Mouse (Mus musculus) megakaryocyte, embryonic 14.5 days (primary cell): ENCODE measurements at regions not wholly inside any gene's neighbourhood (a gene's known extent, or its start where the extent isn't known, plus 50 kb on each side); places are given as distances from the start of the nearest gene placed in this dataset.

Experiments
- FLI1 ChIP-seq: IDR thresholded peaks from 2 replicates; pipeline ENCODE4 v1.6.1; 2012; ENCODE audit warnings: low read length, inconsistent platforms, mixed read lengths
- GATA1 ChIP-seq: IDR thresholded peaks from 3 replicates; pipeline ENCODE4 v1.6.1; 2012; ENCODE audit warnings: mixed read lengths, low read length, inconsistent platforms, borderline replicate concordance

DNA sequence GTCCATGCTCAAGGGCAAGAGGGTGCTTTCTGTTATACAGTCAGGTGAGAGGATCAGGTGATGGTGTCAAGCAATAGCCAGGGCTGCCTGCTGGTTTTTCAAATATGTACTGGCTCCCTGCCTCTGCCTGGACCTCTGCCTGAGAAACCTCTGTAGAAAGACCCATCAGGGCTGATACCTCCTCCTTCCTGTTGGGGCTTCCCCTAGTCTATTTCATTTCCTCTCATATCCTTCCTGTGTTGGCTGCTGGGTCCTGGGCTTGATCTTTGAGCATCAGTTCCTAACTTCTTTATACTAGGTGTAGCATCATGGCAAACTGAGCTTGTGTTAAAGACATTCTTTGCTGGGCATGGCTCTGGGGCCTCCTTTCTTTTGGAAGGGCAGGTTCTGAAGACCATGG, 89.5 kb downstream of the Tmem38b start:
- TF ChIP-seq GATA1: no peak
- no peak for TF ChIP-seq FLI1
